Mouse (Mus musculus): Measurements from ENCODE around the gene Serinc4. TPM values are rescaled to one million over a fixed set of nuclear protein-coding genes. Genes with fewer than 3 reads are reported as not detected.
A peak's percentile ranks its signal among the peaks of the same experiment; 100 is the strongest.

The Serinc4 gene
- total RNA-seq, 2 experiments from 2014 or later = not detected

GRCm38 (mm10) chr2:121448739-121449535 lies 7.6 kb downstream of the Serinc4 start, which contains the start of gene Serf2:
Serf2 (plus strand) TSS chr2:121449195.
- ATAC-seq (replicated peaks; ENCODE audit: low FRiP score, low TSS enrichment, poor library complexity, severe bottlenecking) = peak; percentile 95

- ATAC-seq (replicated peaks; ENCODE audit: low FRiP score, low TSS enrichment, poor library complexity, severe bottlenecking) = no peak
Measured at GRCm38 (mm10) chr2:121448136-121448535, 8.4 kb downstream of the Serinc4 start.

- ATAC-seq (replicated peaks; ENCODE audit: low FRiP score, low TSS enrichment, poor library complexity, severe bottlenecking) = no peak
Measured at GRCm38 (mm10) chr2:121447006-121447405, 9.6 kb downstream of the Serinc4 start.

- no peak for ATAC-seq (replicated peaks; ENCODE audit: low FRiP score, low TSS enrichment, poor library complexity, severe bottlenecking)
Measured at GRCm38 (mm10) chr2:121446506-121446905, 10.1 kb downstream of the Serinc4 start.

GRCm38 (mm10) chr2:121445117-121445516 lies 11.5 kb downstream of the Serinc4 start:
- no peak for ATAC-seq (replicated peaks; ENCODE audit: low FRiP score, low TSS enrichment, poor library complexity, severe bottlenecking)

GRCm38 (mm10) chr2:121444178-121444577 lies 12.4 kb downstream of the Serinc4 start, which contains the start of gene Ell3:
Ell3 (minus strand) TSS chr2:121444278.
- no peak for ATAC-seq (replicated peaks; ENCODE audit: low FRiP score, low TSS enrichment, poor library complexity, severe bottlenecking)

- 0 out of 2 replicates have a peak, but pooled peaks have one; percentile 12 for ATAC-seq (replicated peaks; ENCODE audit: low FRiP score, low TSS enrichment, poor library complexity, severe bottlenecking)
Measured at GRCm38 (mm10) chr2:121443068-121443349, 13.6 kb downstream of the Serinc4 start.

GRCm38 (mm10) chr2:121442259-121443067 lies 14.1 kb downstream of the Serinc4 start:
- ATAC-seq (replicated peaks; ENCODE audit: low FRiP score, low TSS enrichment, poor library complexity, severe bottlenecking) = peak; percentile 85

- no peak for ATAC-seq (replicated peaks; ENCODE audit: low FRiP score, low TSS enrichment, poor library complexity, severe bottlenecking)
Measured at GRCm38 (mm10) chr2:121441800-121442199, 14.8 kb downstream of the Serinc4 start.

GRCm38 (mm10) chr2:121440834-121441605 lies 15.6 kb downstream of the Serinc4 start:
- no peak for ATAC-seq (replicated peaks; ENCODE audit: low FRiP score, low TSS enrichment, poor library complexity, severe bottlenecking)

GRCm38 (mm10) chr2:121439746-121440145 lies 16.8 kb downstream of the Serinc4 start:
- ATAC-seq (replicated peaks; ENCODE audit: low FRiP score, low TSS enrichment, poor library complexity, severe bottlenecking) = no peak

GRCm38 (mm10) chr2:121434854-121435253 lies 21.7 kb downstream of the Serinc4 start:
- peak; percentile 61; the same call in 1 of the 2 replicates for ATAC-seq (replicated peaks; ENCODE audit: low FRiP score, low TSS enrichment, poor library complexity, severe bottlenecking)

- ATAC-seq (replicated peaks; ENCODE audit: low FRiP score, low TSS enrichment, poor library complexity, severe bottlenecking) = no peak
Measured at GRCm38 (mm10) chr2:121425890-121426289, 30.7 kb downstream of the Serinc4 start.

GRCm38 (mm10) chr2:121423166-121423565 lies 33.4 kb downstream of the Serinc4 start:
- no peak for ATAC-seq (replicated peaks; ENCODE audit: low FRiP score, low TSS enrichment, poor library complexity, severe bottlenecking)

GRCm38 (mm10) chr2:121418476-121418875 lies 38.1 kb downstream of the Serinc4 start:
- no peak for ATAC-seq (replicated peaks; ENCODE audit: low FRiP score, low TSS enrichment, poor library complexity, severe bottlenecking)

GRCm38 (mm10) chr2:121416356-121416755 lies 40.2 kb downstream of the Serinc4 start:
- no peak for ATAC-seq (replicated peaks; ENCODE audit: low FRiP score, low TSS enrichment, poor library complexity, severe bottlenecking)

- ATAC-seq (replicated peaks; ENCODE audit: low FRiP score, low TSS enrichment, poor library complexity, severe bottlenecking) = no peak
Measured at GRCm38 (mm10) chr2:121415591-121415990, 41.0 kb downstream of the Serinc4 start.

- ATAC-seq (replicated peaks; ENCODE audit: low FRiP score, low TSS enrichment, poor library complexity, severe bottlenecking) = no peak
Measured at GRCm38 (mm10) chr2:121415103-121415502, 41.5 kb downstream of the Serinc4 start.

- peak; percentile 29; the same call in 1 of the 2 replicates for ATAC-seq (replicated peaks; ENCODE audit: low FRiP score, low TSS enrichment, poor library complexity, severe bottlenecking)
Measured at GRCm38 (mm10) chr2:121414139-121414685, 42.4 kb downstream of the Serinc4 start.
